Mouse (Mus musculus) limb, embryonic 11.5 days (tissue): Measurements from ENCODE around the gene Rgs16. TPM values are rescaled to one million over a fixed set of nuclear protein-coding genes. Genes with fewer than 3 reads are reported as not detected.

Experiments
- ATAC-seq: fragments of 200-750 bp; cut with Nextera tagmentation; 2 replicates; pipeline ENCODE4 v1.8.0; 2017; ENCODE audit warnings: low read depth; ENCODE audit not compliant: insufficient number of reproducible peaks, low FRiP score, low TSS enrichment
- DNase-seq: peaks from one replicate; pipeline ENCODE4 v3.0.0-alpha.2; 2015; ENCODE audit warnings: low spot score
- H3K27ac ChIP-seq: fragments of 300-500 bp; sonication (generic); replicated peaks from 2 replicates; pipeline ENCODE4 v1.5.1; 2014; ENCODE audit warnings: low read depth, mild to moderate bottlenecking, low read length
- H3K27me3 ChIP-seq: fragments of 300-500 bp; sonication (generic); 2 replicates; pipeline ENCODE4 v1.6.1; 2014; ENCODE audit warnings: mild to moderate bottlenecking, low read length, mixed read lengths; ENCODE audit not compliant: control insufficient read depth, insufficient read depth
- H3K36me3 ChIP-seq: fragments of 300-500 bp; sonication (generic); 2 replicates; pipeline ENCODE4 v1.6.1; 2014; ENCODE audit warnings: mild to moderate bottlenecking, low read length, moderate library complexity, mixed read lengths; ENCODE audit not compliant: control insufficient read depth, insufficient read depth
- H3K4me1 ChIP-seq: fragments of 300-500 bp; sonication (generic); 2 replicates; pipeline ENCODE4 v1.6.1; 2014; ENCODE audit warnings: low read length, mixed read lengths; ENCODE audit not compliant: control insufficient read depth, insufficient read depth
- H3K4me2 ChIP-seq: fragments of 300-500 bp; sonication (generic); 2 replicates; pipeline ENCODE4 v1.6.1; 2014; ENCODE audit warnings: low read depth, mild to moderate bottlenecking, moderate library complexity; ENCODE audit not compliant: severe bottlenecking
- H3K4me3 ChIP-seq: fragments of 300-500 bp; sonication (generic); 2 replicates; pipeline ENCODE4 v1.5.1; 2014; ENCODE audit warnings: low read depth, low read length
- H3K9ac ChIP-seq: fragments of 300-500 bp; sonication (generic); 2 replicates; pipeline ENCODE4 v1.6.1; 2014; ENCODE audit warnings: mild to moderate bottlenecking, low read length
- H3K9me3 ChIP-seq: fragments of 300-500 bp; sonication (generic); 2 replicates; pipeline ENCODE4 v1.6.1; 2016; ENCODE audit warnings: low read length; ENCODE audit not compliant: control insufficient read depth
- whole genome bisulfite sequencing: fragments of 180-500 bp; shearing (Covaris S2); extraction: QIAGEN DNeasy Blood & Tissue Kit; methylation state at CpG from one replicate; pipeline ENCODE4 v1.1.7; 2014; 5-methylcytosine and 5-hydroxymethylcytosine counted together
- polyA plus RNA-seq: library from polyadenylated mRNA; unstranded; fragments of >200 nt; fragmentation: Nextera tagmentation; extraction: Ambion mirVana; gene quantifications from 2 replicates; pipeline ENCODE4 v1.2.1, GENCODE M21; 2014

The Rgs16 gene
- polyA plus RNA-seq, 1 experiment from 2014 or later: 4.9 TPM

- Histone ChIP-seq H3K4me1 (0 out of 2 replicates have a peak, but pooled peaks cover 3% of the 10 kb centered on the region), H3K4me3 (peak overlapping the region; percentile 27), H3K27ac (no peak overlapping the region), H3K9me3 (no peaks in the 10 kb centered on the region), H3K4me2 (peak overlapping the region; percentile 59), H3K36me3 (no peaks in the 10 kb centered on the region), H3K27me3 (no peaks in the 10 kb centered on the region), H3K9ac (peak overlapping the region; percentile 84)
- ATAC-seq (no peak), DNase-seq (no peak)
- WGBS: 52% methylated on average over 6 of the region's 6 CpGs
Measured at GRCm38 (mm10) chr1:153750054-153750453, 9.9 kb downstream of the Rgs16 start.

- no peak overlapping the region for H3K4me2 ChIP-seq
- no peaks in the 10 kb centered on the region for H3K9me3 ChIP-seq
- H3K9ac ChIP-seq: peak overlapping the region; percentile 14; the same call in 1 of the 2 replicates
- H3K27ac ChIP-seq: no peak overlapping the region
- WGBS: 44% methylated on average over 13 of the region's 13 CpGs
- no peak overlapping the region for H3K4me3 ChIP-seq
- H3K4me1 ChIP-seq: 0 out of 2 replicates have a peak, but pooled peaks cover 3% of the 10 kb centered on the region
- DNase-seq: peak; percentile 21
- no peaks in the 10 kb centered on the region for H3K27me3 ChIP-seq
- no peak for ATAC-seq
- no peaks in the 10 kb centered on the region for H3K36me3 ChIP-seq
Measured at GRCm38 (mm10) chr1:153751763-153752301, 11.7 kb downstream of the Rgs16 start.

GRCm38 (mm10) chr1:153752521-153752920, 12.4 kb downstream of the Rgs16 start:
- Histone ChIP-seq H3K27me3 (no peaks in the 10 kb centered on the region), H3K4me2 (no peak overlapping the region), H3K36me3 (no peaks in the 10 kb centered on the region), H3K27ac (no peak overlapping the region), H3K9me3 (no peaks in the 10 kb centered on the region), H3K4me3 (no peak overlapping the region), H3K9ac (no peak overlapping the region), H3K4me1 (0 out of 2 replicates have a peak, but pooled peaks cover 3% of the 10 kb centered on the region)
- ATAC-seq: no peak
- DNase-seq: no peak
- WGBS: 91% methylated on average over 6 of the region's 6 CpGs

- H3K36me3 ChIP-seq: no peaks in the 10 kb centered on the region
- ATAC-seq: no peak
- no peaks in the 10 kb centered on the region for H3K9me3 ChIP-seq
- 75% methylated on average over 25 of the region's 25 CpGs for WGBS
- no peak overlapping the region for H3K9ac ChIP-seq
- H3K4me1 ChIP-seq: 0 out of 2 replicates have a peak, but pooled peaks cover 3% of the 10 kb centered on the region
- H3K4me2 ChIP-seq: no peak overlapping the region
- no peak overlapping the region for H3K27ac ChIP-seq
- H3K27me3 ChIP-seq: no peaks in the 10 kb centered on the region
- no peak overlapping the region for H3K4me3 ChIP-seq
- DNase-seq: peak; percentile 19
Measured at GRCm38 (mm10) chr1:153753725-153754464, 13.7 kb downstream of the Rgs16 start.

GRCm38 (mm10) chr1:153764136-153764535, 24.0 kb downstream of the Rgs16 start:
- ATAC-seq (no peak), DNase-seq (no peak)
- Histone ChIP-seq H3K4me3 (no peak overlapping the region), H3K4me1 (no peaks in the 10 kb centered on the region), H3K27me3 (no peaks in the 10 kb centered on the region), H3K27ac (no peak overlapping the region), H3K36me3 (no peaks in the 10 kb centered on the region), H3K9me3 (no peaks in the 10 kb centered on the region), H3K4me2 (no peak overlapping the region), H3K9ac (no peak overlapping the region)
- WGBS: 92% methylated on average over 11 of the region's 11 CpGs

- DNase-seq: no peak
- Histone ChIP-seq H3K4me2 (no peak overlapping the region), H3K36me3 (no peaks in the 10 kb centered on the region), H3K4me3 (no peak overlapping the region), H3K27me3 (no peaks in the 10 kb centered on the region), H3K4me1 (no peaks in the 10 kb centered on the region), H3K9ac (no peak overlapping the region), H3K9me3 (no peaks in the 10 kb centered on the region), H3K27ac (no peak overlapping the region)
- WGBS: 51% methylated on average over 8 of the region's 8 CpGs
- no peak for ATAC-seq
Measured at GRCm38 (mm10) chr1:153766298-153766697, 26.1 kb downstream of the Rgs16 start.

GRCm38 (mm10) chr1:153767281-153767680, 27.1 kb downstream of the Rgs16 start:
- Histone ChIP-seq H3K27me3 (no peaks in the 10 kb centered on the region), H3K27ac (no peak overlapping the region), H3K4me2 (no peak overlapping the region), H3K9me3 (no peaks in the 10 kb centered on the region), H3K4me3 (no peak overlapping the region), H3K4me1 (no peaks in the 10 kb centered on the region), H3K9ac (no peak overlapping the region), H3K36me3 (no peaks in the 10 kb centered on the region)
- 90% methylated on average over 1 of the region's 1 CpGs for WGBS
- DNase-seq (no peak), ATAC-seq (no peak)

GRCm38 (mm10) chr1:153768465-153768864, 28.3 kb downstream of the Rgs16 start:
- H3K27ac ChIP-seq: no peak overlapping the region
- ATAC-seq (no peak), DNase-seq (no peak)
- no peaks in the 10 kb centered on the region for H3K36me3 ChIP-seq
- H3K4me1 ChIP-seq: no peaks in the 10 kb centered on the region
- no peaks in the 10 kb centered on the region for H3K9me3 ChIP-seq
- H3K4me3 ChIP-seq: no peak overlapping the region
- H3K4me2 ChIP-seq: no peak overlapping the region
- no peaks in the 10 kb centered on the region for H3K27me3 ChIP-seq
- no peak overlapping the region for H3K9ac ChIP-seq
- WGBS: 78% methylated on average over 5 of the region's 5 CpGs
